Mouse (Mus musculus) testis, adult 2 months (tissue): ENCODE data around the gene Ablim1.

Experiments used
- CTCF ChIP-seq: fragments of 200-500 bp; IDR thresholded peaks from 2 replicates; pipeline ENCODE4 v1.5.1; 2012; ENCODE audit warnings: low read depth, mild to moderate bottlenecking, inconsistent platforms, low read length, moderate library complexity; ENCODE audit not compliant: control insufficient read depth, insufficient read depth, insufficient replicate concordance
- POLR2A ChIP-seq: fragments of 200-500 bp; IDR thresholded peaks from 2 replicates; pipeline ENCODE4 v1.6.1; 2012; ENCODE audit warnings: low read depth, mild to moderate bottlenecking, inconsistent platforms, low read length, moderate library complexity; ENCODE audit not compliant: control insufficient read depth

DNA sequence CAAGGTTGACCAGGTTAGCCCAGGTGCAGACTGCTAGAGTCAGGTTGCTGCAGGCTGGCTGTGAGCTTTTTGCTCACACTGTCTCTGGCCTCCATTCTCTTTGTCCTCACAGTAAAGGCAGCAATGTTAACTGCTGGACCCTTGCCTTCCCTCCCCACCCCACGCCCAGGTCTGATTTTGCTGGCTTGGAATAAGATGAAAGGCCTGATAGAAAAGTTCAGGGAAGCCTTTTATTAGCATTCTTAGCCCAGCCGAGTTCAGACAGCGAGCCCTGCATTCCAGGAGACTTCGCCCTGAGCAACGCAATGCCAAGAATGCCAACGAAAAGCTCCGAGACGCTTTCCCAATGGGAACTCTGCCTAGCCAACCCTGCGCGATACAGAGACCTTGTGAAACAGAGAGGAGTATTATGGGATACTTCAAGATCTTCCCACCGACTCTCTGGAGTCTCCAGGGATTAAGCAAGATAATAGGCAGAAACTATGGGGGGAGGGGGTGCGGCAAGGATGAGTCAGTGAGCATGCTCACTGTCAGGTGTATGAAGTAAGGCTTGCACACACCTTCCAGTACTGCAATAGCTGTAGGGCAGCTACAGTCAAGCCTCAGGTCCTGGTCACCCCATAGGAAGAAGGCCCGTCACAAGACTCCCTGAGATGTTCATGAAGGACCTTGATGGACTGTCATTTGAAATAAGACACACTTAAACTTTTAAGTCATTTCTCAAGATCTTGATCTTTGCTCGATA, 324.2 kb downstream of the Ablim1 start:
- no peak for TF ChIP-seq CTCF
- no peak for TF ChIP-seq POLR2A
